Comparison of ENCODE assay signal across 8 mouse cellular contexts in the genomic region with DNA sequence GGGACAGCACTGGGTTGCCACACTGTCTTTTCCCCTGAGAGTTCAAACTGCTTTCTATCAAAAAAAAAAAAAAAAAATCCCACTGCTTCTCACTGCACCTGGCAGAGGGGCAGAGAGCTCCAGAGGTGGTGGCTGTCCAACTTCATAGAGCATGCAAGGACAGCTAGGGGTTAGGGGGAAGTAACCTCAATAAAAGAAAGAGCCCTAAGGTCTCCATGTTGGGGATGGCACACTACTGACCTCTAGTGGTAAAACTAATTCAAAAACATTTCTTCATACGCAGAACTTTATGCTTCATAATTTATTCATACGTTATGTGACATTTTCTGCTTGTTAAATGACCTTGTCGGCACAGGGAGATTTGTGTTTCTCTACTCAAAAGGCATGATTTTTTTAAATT. TPM values are rescaled to one million over a fixed set of nuclear protein-coding genes. Genes with fewer than 3 reads are reported as not detected.
DNase-seq lines count a peak whose midpoint lies in the region; ATAC-seq and TF ChIP-seq lines count a peak whose summit lies in the region.

No protein-coding gene starts in this region.

- no peak overlapping the region for H3K27ac ChIP-seq in forebrain, embryonic 11.5 days (ENCODE audit: low read depth, low read length)
- H3K27ac ChIP-seq in forebrain, embryonic 15.5 days (replicated peaks): no peak overlapping the region
- no peak overlapping the region for H3K27ac ChIP-seq in neural tube, embryonic 11.5 days (ENCODE audit: low read depth, low read length)
- no peak overlapping the region for H3K27ac ChIP-seq in stomach, postnatal 0 days (replicated peaks)

- 0 out of 2 replicates have a peak, but pooled peaks have one; percentile 60 for ATAC-seq in forebrain, embryonic 11.5 days (replicated peaks; ENCODE audit: low FRiP score)
- ATAC-seq in forebrain, embryonic 15.5 days (replicated peaks): no peak; the same call in 1 of the 2 replicates
- ATAC-seq in neural tube, embryonic 11.5 days (ENCODE audit: insufficient read depth, low FRiP score, low TSS enrichment): 0 out of 2 replicates have a peak, but pooled peaks have one; percentile 50
- no peak for ATAC-seq in stomach, postnatal 0 days (ENCODE audit: low FRiP score, low TSS enrichment)

- no peaks in the 10 kb centered on the region for H3K9me3 ChIP-seq in forebrain, embryonic 11.5 days (ENCODE audit: control insufficient read depth, low read length)
- H3K9me3 ChIP-seq in forebrain, embryonic 15.5 days: no peaks in the 10 kb centered on the region
- no peaks in the 10 kb centered on the region for H3K9me3 ChIP-seq in neural tube, embryonic 11.5 days (ENCODE audit: control insufficient read depth, low read length)
- no peaks in the 10 kb centered on the region for H3K9me3 ChIP-seq in stomach, postnatal 0 days (ENCODE audit: control insufficient read depth, low read length)

- WGBS in forebrain, embryonic 11.5 days: 32% methylated on average over 3 of the region's 3 CpGs
- 20% methylated on average over 3 of the region's 3 CpGs for WGBS in forebrain, embryonic 15.5 days
- WGBS in neural tube, embryonic 11.5 days: 32% methylated on average over 3 of the region's 3 CpGs
- 11% methylated on average over 3 of the region's 3 CpGs for WGBS in stomach, postnatal 0 days

- no peak overlapping the region for H3K4me3 ChIP-seq in forebrain, embryonic 11.5 days (ENCODE audit: low read depth, low read length)
- H3K4me3 ChIP-seq in forebrain, embryonic 15.5 days: no peak overlapping the region
- H3K4me3 ChIP-seq in neural tube, embryonic 11.5 days (ENCODE audit: low read depth, low read length): no peak overlapping the region
- H3K4me3 ChIP-seq in stomach, postnatal 0 days (ENCODE audit: low read depth, low read length): no peak overlapping the region

- no peak overlapping the region for H3K4me2 ChIP-seq in forebrain, embryonic 11.5 days (ENCODE audit: low read depth, low read length, severe bottlenecking)
- no peak overlapping the region for H3K4me2 ChIP-seq in forebrain, embryonic 15.5 days (replicated peaks)
- H3K4me2 ChIP-seq in neural tube, embryonic 11.5 days (ENCODE audit: low read depth): no peak overlapping the region
- no peak overlapping the region for H3K4me2 ChIP-seq in stomach, postnatal 0 days (replicated peaks; ENCODE audit: low read depth)

- no peaks in the 10 kb centered on the region for H3K36me3 ChIP-seq in forebrain, embryonic 11.5 days (ENCODE audit: control insufficient read depth, insufficient read depth, low read length)
- H3K36me3 ChIP-seq in forebrain, embryonic 15.5 days: no peaks in the 10 kb centered on the region
- H3K36me3 ChIP-seq in neural tube, embryonic 11.5 days (ENCODE audit: control insufficient read depth, insufficient read depth, low read length): no peaks in the 10 kb centered on the region
- no peaks in the 10 kb centered on the region for H3K36me3 ChIP-seq in stomach, postnatal 0 days (ENCODE audit: control insufficient read depth, insufficient read depth, low read length)

- peak; percentile 86 for TF ChIP-seq CTCF in stomach, postnatal 0 days (IDR thresholded peaks at IDR 0.05; ENCODE audit: low read depth)

- H3K9ac ChIP-seq in forebrain, embryonic 11.5 days (ENCODE audit: low read length): no peak overlapping the region
- no peak overlapping the region for H3K9ac ChIP-seq in forebrain, embryonic 15.5 days (replicated peaks)
- no peak overlapping the region for H3K9ac ChIP-seq in neural tube, embryonic 11.5 days (ENCODE audit: low read length)
- H3K9ac ChIP-seq in stomach, postnatal 0 days (ENCODE audit: low read length): no peak overlapping the region

- no peak for TF ChIP-seq EP300 in stomach, postnatal 0 days (optimal IDR thresholded peaks at IDR 0.05)

- H3K4me1 ChIP-seq in forebrain, embryonic 11.5 days (replicated peaks; ENCODE audit: control insufficient read depth, insufficient read depth, low read length): no peaks in the 10 kb centered on the region
- H3K4me1 ChIP-seq in forebrain, embryonic 15.5 days: no peaks in the 10 kb centered on the region
- H3K4me1 ChIP-seq in neural tube, embryonic 11.5 days (ENCODE audit: control insufficient read depth, insufficient read depth, low read length): no peaks in the 10 kb centered on the region
- no peaks in the 10 kb centered on the region for H3K4me1 ChIP-seq in stomach, postnatal 0 days (replicated peaks; ENCODE audit: control insufficient read depth, insufficient read depth)

- H3K27me3 ChIP-seq in forebrain, embryonic 11.5 days (ENCODE audit: control insufficient read depth, insufficient read depth, low read length): no peaks in the 10 kb centered on the region
- H3K27me3 ChIP-seq in forebrain, embryonic 15.5 days: no peaks in the 10 kb centered on the region
- H3K27me3 ChIP-seq in neural tube, embryonic 11.5 days (ENCODE audit: control insufficient read depth, insufficient read depth, low read length): no peaks in the 10 kb centered on the region
- no peaks in the 10 kb centered on the region for H3K27me3 ChIP-seq in stomach, postnatal 0 days (ENCODE audit: control insufficient read depth, insufficient read depth, low read length)

- no peak for DNase-seq in forebrain, embryonic 11.5 days (ENCODE audit: low spot score)
- DNase-seq in neural tube, embryonic 11.5 days (ENCODE audit: low spot score): no peak
- DNase-seq in neural tube, embryonic 10.5 days (ENCODE audit: extremely low spot score, low spot score): no peak
- DNase-seq in hindlimb bud, embryonic 11.5 days (ENCODE audit: extremely low spot score, low read depth, low spot score): peak; percentile 16
- DNase-seq in stomach, postnatal 0 days (ENCODE audit: low spot score): no peak
- DNase-seq in layer of hippocampus, adult 9-10 months (ENCODE audit: low spot score): no peak
- DNase-seq in cerebellum, postnatal 36 days: no peak

RNA-seq across cellular contexts. Expression of a gene that starts 7.1 kb away (rescaled TPM):
- polyA plus RNA-seq in forebrain, embryonic 11.5 days (2014; fragmentation: Nextera tagmentation; extraction: Ambion mirVana): 143 and 161 TPM in 2 replicates
- polyA plus RNA-seq in forebrain, embryonic 15.5 days (2015; fragmentation: Nextera tagmentation; extraction: Ambion mirVana): 208 and 220 TPM in 2 replicates
- polyA plus RNA-seq in neural tube, embryonic 11.5 days (2014; fragmentation: Nextera tagmentation; extraction: Ambion mirVana): 166 and 168 TPM in 2 replicates
- 67.4 and 73.4 TPM in 2 replicates for polyA plus RNA-seq in stomach, postnatal 0 days (2015; fragmentation: Nextera tagmentation; extraction: Ambion mirVana)

Comparison
In these comparisons a context has a peak if more than half of its experiments do, and no peak if none do; other contexts are left out.
1. ATAC-seq: peak in forebrain, embryonic 11.5 days (single experiment) and neural tube, embryonic 11.5 days (single experiment); none in forebrain, embryonic 15.5 days (single experiment) and stomach, postnatal 0 days (single experiment).